Mouse (Mus musculus): ENCODE measurements at regions not wholly inside any gene's neighbourhood (a gene's known extent, or its start where the extent isn't known, plus 50 kb on each side); places are given as distances from the start of the nearest gene placed in this dataset.

DNA sequence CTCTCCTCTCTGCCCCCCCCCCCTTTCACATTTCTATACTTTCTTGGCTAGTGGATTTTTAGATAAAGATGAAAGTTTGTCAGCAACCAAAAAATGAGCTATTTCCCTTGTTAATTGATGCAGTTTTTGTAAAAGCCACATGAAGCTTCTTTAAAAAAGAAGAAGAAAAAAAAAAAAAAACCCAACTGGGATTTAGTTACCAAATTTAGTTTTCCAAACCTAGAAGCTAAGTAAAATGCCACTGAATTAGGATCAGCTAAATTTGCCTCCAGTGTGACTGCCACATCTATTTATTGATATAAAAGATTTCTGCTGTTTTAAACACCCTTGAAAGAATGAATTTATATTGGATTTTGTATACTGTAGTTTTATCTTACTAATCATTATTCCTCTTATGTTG, 1381.5 kb downstream of the Defb40 start:
- no peak for DNase-seq (ENCODE audit: low spot score)

DNA sequence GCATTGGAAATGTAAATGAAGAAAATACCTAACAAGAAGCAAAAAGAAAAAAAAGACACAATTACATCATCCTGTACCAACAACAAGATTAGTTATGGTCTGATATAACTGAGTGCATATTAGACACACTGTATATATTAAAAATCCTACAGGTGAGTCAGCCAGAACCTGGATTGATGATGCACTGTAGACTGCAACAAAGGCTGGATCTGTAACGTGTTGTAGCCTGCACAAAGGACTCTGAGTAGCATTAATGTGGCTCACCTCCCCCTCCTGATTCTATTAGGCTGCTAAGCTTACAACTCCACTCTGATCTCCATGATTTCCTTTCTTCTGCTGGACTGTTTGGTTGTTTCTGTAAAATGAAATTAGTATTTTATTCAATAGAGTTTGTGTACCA, 1383.4 kb downstream of the Defb40 start:
- no peak for DNase-seq (ENCODE audit: low spot score)

DNA sequence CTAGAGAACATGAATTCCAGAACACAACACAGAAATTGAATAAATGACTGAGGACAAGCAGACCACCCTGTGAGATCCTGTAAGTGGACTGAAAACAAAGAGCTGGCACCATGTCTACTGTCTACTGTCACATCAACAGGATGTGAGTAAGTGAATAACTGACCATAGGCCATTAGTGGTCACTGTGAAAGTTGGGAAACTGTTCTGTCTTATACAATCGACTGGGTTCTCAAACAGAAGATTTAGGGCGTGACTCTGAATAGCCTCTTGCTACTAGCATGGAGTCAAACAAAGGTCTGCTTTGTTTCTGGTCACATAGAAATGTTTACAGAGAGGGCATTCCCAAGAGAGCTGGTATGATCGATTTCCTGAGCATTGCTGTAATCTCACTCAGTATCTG, 1387.9 kb downstream of the Defb40 start:
- no peak for DNase-seq (ENCODE audit: low spot score)

GRCm38 (mm10) chr8:17588189-17588588, 1389.9 kb downstream of the Defb40 start:
- no peak for DNase-seq (ENCODE audit: low spot score)

DNA sequence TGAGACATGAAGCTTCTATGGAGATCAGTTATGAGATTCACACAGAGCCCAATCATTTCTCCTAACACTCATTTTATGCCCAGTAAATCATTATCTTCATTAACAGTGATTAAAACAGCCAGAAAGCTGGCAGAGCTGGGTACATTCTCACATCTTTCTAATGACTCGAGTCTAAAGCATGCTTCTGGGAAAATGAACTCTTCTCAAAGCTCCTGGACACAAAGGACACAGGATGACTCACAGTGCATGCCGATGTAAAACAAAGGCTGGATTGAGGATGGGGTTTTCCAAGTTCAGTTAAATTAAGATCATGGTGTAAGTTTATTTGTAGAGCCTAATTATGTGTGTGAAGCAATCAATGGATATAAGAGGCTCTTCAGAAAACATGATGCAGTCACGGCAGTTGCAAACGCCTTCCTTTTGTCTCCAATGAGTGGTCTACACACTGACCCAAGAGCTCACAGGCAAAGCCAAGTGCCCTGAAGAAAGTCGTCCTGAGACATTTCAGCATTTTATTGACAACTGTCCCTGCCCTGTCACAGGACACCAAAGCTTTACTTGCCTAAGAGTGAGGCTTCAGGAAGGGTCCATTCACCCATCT, 1390.7 kb downstream of the Defb40 start:
- DNase-seq (ENCODE audit: low spot score), result no peak

Measured in embryo, embryonic 10.5 days (tissue).